Mouse (Mus musculus) adrenal gland, adult 18-20 months (tissue): ENCODE data around the gene Nrxn3. TPM values are rescaled to one million over a fixed set of nuclear protein-coding genes. Genes with fewer than 3 reads are reported as not detected.

Experiments
- DNase-seq, 2 experiments: peaks; one replicate each; pipeline ENCODE4 v3.0.0; 2021 to 2022; ENCODE audit warnings: low spot score in 2 of 2
- total RNA-seq, 2 experiments: library from RNA; stranded (reverse); gene quantifications; 1 replicate in 1 of 2; 2 replicates in 1 of 2; pipeline ENCODE4 v1.2.3; 2021

The Nrxn3 gene
- total RNA-seq, 2 experiments from 2014 or later, result 0.06 to 0.07 TPM

- DNase-seq, result no peak
Observed at GRCm38 (mm10) chr12:89156086-89156757, 433.5 kb downstream of the Nrxn3 start.

- no peak for DNase-seq
Observed at GRCm38 (mm10) chr12:89159353-89159752, 436.7 kb downstream of the Nrxn3 start.

- DNase-seq, result no peak
Observed at GRCm38 (mm10) chr12:89174306-89175159, 451.9 kb downstream of the Nrxn3 start.

- no peak for DNase-seq
Observed at GRCm38 (mm10) chr12:89179970-89180666, 457.4 kb downstream of the Nrxn3 start.

GRCm38 (mm10) chr12:89181157-89181561, 458.5 kb downstream of the Nrxn3 start:
- DNase-seq, result no peak

- DNase-seq, result no peak
Observed at GRCm38 (mm10) chr12:89198764-89199525, 476.3 kb downstream of the Nrxn3 start.

GRCm38 (mm10) chr12:89211608-89212007, 488.9 kb downstream of the Nrxn3 start:
- DNase-seq, result no peak

GRCm38 (mm10) chr12:89239826-89240225, 517.1 kb downstream of the Nrxn3 start:
- no peak for DNase-seq

- no peak for DNase-seq
Observed at GRCm38 (mm10) chr12:89241554-89241953, 518.9 kb downstream of the Nrxn3 start.

GRCm38 (mm10) chr12:89242476-89242875, 519.8 kb downstream of the Nrxn3 start:
- DNase-seq, result no peak

- DNase-seq, result no peak
Observed at GRCm38 (mm10) chr12:89255275-89255892, 532.7 kb downstream of the Nrxn3 start.

- DNase-seq, result no peak
Observed at GRCm38 (mm10) chr12:89258879-89259278, 536.2 kb downstream of the Nrxn3 start.

GRCm38 (mm10) chr12:89260076-89260475, 537.4 kb downstream of the Nrxn3 start:
- no peak for DNase-seq

- DNase-seq, result no peak
Observed at GRCm38 (mm10) chr12:89262261-89262660, 539.6 kb downstream of the Nrxn3 start.

GRCm38 (mm10) chr12:89282362-89283343, 560.0 kb downstream of the Nrxn3 start:
- no peak for DNase-seq

- no peak for DNase-seq
Observed at GRCm38 (mm10) chr12:89284412-89284811, 561.7 kb downstream of the Nrxn3 start.

- DNase-seq, result no peak
Observed at GRCm38 (mm10) chr12:89287037-89287436, 564.4 kb downstream of the Nrxn3 start.

- DNase-seq, result no peak
Observed at GRCm38 (mm10) chr12:89289589-89290274, 567.1 kb downstream of the Nrxn3 start.
